Mouse (Mus musculus) cerebellum, adult 2 months (tissue): ENCODE measurements around the gene Thoc7.

Experiments
- CTCF ChIP-seq: fragments of 200-500 bp; IDR thresholded peaks from 2 replicates; pipeline ENCODE4 v1.5.1; 2011; ENCODE audit warnings: low read depth, mild to moderate bottlenecking, control low read depth, low read length, moderate library complexity, borderline replicate concordance; ENCODE audit not compliant: insufficient read depth
- POLR2A ChIP-seq: fragments of 200-500 bp; IDR thresholded peaks from 2 replicates; pipeline ENCODE4 v1.6.1; 2011; ENCODE audit warnings: low read length, control low read depth, borderline replicate concordance; ENCODE audit not compliant: insufficient read depth

GRCm38 (mm10) chr14:13960079-13960478, 1.6 kb downstream of the Thoc7 start:
- no peak for TF ChIP-seq POLR2A
- TF ChIP-seq CTCF, result no peak
